Mouse (Mus musculus) limb, embryonic 14.5 days (tissue): ENCODE data around the gene Pml. TPM values are rescaled to one million over a fixed set of nuclear protein-coding genes. Genes with fewer than 3 reads are reported as not detected.

Experiments
- ATAC-seq: fragments of 200-750 bp; cut with Nextera tagmentation; 2 replicates; pipeline ENCODE4 v1.8.0; 2017; ENCODE audit warnings: low read depth, moderate number of reproducible peaks, moderate TSS enrichment; ENCODE audit not compliant: low FRiP score
- DNase-seq: peaks from one replicate; pipeline ENCODE4 v3.0.0-alpha.2; 2015; ENCODE audit warnings: low spot score
- H3K27ac ChIP-seq: fragments of 300-500 bp; sonication (generic); replicated peaks from 2 replicates; pipeline ENCODE4 v1.5.1; 2014; ENCODE audit warnings: low read depth, mild to moderate bottlenecking, low read length, moderate library complexity, mixed read lengths
- H3K27me3 ChIP-seq: fragments of 300-500 bp; sonication (generic); 2 replicates; pipeline ENCODE4 v1.6.1; 2014; ENCODE audit warnings: low read length, mixed read lengths; ENCODE audit not compliant: control insufficient read depth, insufficient read depth
- H3K36me3 ChIP-seq: fragments of 300-500 bp; sonication (generic); 2 replicates; pipeline ENCODE4 v1.6.1; 2014; ENCODE audit warnings: mild to moderate bottlenecking, low read length, moderate library complexity, mixed read lengths; ENCODE audit not compliant: control insufficient read depth, insufficient read depth
- H3K4me1 ChIP-seq: fragments of 300-500 bp; sonication (generic); 2 replicates; pipeline ENCODE4 v1.6.1; 2014; ENCODE audit warnings: antibody characterized with exemption, low read length, mixed read lengths; ENCODE audit not compliant: control insufficient read depth, insufficient read depth
- H3K4me2 ChIP-seq: fragments of 300-500 bp; sonication (generic); replicated peaks from 2 replicates; pipeline ENCODE4 v1.6.1; 2014; ENCODE audit warnings: low read depth, mild to moderate bottlenecking, low read length, moderate library complexity; ENCODE audit not compliant: severe bottlenecking
- H3K4me3 ChIP-seq: fragments of 300-500 bp; sonication (generic); replicated peaks from 2 replicates; pipeline ENCODE4 v1.5.1; 2014; ENCODE audit warnings: low read length
- H3K9ac ChIP-seq: fragments of 300-500 bp; sonication (generic); 2 replicates; pipeline ENCODE4 v1.6.1; 2014; ENCODE audit warnings: mild to moderate bottlenecking, low read depth, low read length, moderate library complexity; ENCODE audit not compliant: severe bottlenecking
- H3K9me3 ChIP-seq: fragments of 300-500 bp; sonication (generic); 2 replicates; pipeline ENCODE4 v1.6.1; 2016; ENCODE audit warnings: low read length; ENCODE audit not compliant: control insufficient read depth
- POLR2A ChIP-seq: fragments of 200-500 bp; IDR thresholded peaks from 2 replicates; pipeline ENCODE4 v1.8.0; 2012; ENCODE audit warnings: inconsistent platforms, mild to moderate bottlenecking, moderate library complexity, borderline replicate concordance; ENCODE audit not compliant: insufficient read depth, insufficient read length; ENCODE audit errors: extremely low read depth
- WGBS: fragments of 180-500 bp; shearing (Covaris S2); extraction: QIAGEN DNeasy Blood & Tissue Kit; methylation state at CpG from one replicate; pipeline ENCODE4 v1.1.7; 2014; 5-methylcytosine and 5-hydroxymethylcytosine counted together
- polyA plus RNA-seq, 2 experiments: library from polyadenylated mRNA; depleted of rRNA in 1 of 2; stranded (reverse) in 1 of 2; unstranded in 1 of 2; fragments of >200 nt; fragmentation: Nextera tagmentation in 1 of 2; extraction: Ambion mirVana in 1 of 2; gene quantifications; 2 replicates each; pipeline versions ENCODE4 v1.2.1 to v1.2.3; 2012 to 2014

The Pml gene
- 22.4 and 24.8 TPM in 2 replicates for polyA plus RNA-seq (2012; rRNA removed)
- polyA plus RNA-seq (2014; fragmentation: Nextera tagmentation; extraction: Ambion mirVana) = 15.4 and 18.4 TPM in 2 replicates

GRCm38 (mm10) chr9:58249592-58250192, at the start of gene Pml:
TSS of gene Pml (minus strand) at chr9:58249786.
- peaks cover 27% of the 10 kb centered on the region for H3K4me1 ChIP-seq
- H3K4me3 ChIP-seq = peak within 1 kb of the TSS; percentile 56
- H3K27me3 ChIP-seq = no peaks in the 10 kb centered on the region
- H3K9ac ChIP-seq = peak within 1 kb of the TSS; percentile 70
- DNase-seq (peak; percentile 83), ATAC-seq (peak; percentile 71)
- H3K27ac ChIP-seq = peak within 1 kb of the TSS; percentile 91
- H3K9me3 ChIP-seq = no peaks in the 10 kb centered on the region
- WGBS = under 1% methylated on average over 16 of the region's 16 CpGs
- TF ChIP-seq POLR2A = no peak; the same call in 1 of the 2 replicates
- peak within 1 kb of the TSS; percentile 81 for H3K4me2 ChIP-seq
- no peaks in the 10 kb centered on the region; the same call in 1 of the 2 replicates for H3K36me3 ChIP-seq

GRCm38 (mm10) chr9:58297961-58298477, 48.4 kb upstream of the Pml start:
- ATAC-seq = peak; percentile 49
- Histone ChIP-seq H3K36me3 (peaks cover 13% of the 10 kb centered on the region), H3K27me3 (no peaks in the 10 kb centered on the region), H3K4me3 (no peak overlapping the region), H3K27ac (peak overlapping the region; percentile 55; the same call in 1 of the 2 replicates), H3K4me2 (no peak overlapping the region), H3K9ac (no peak overlapping the region), H3K4me1 (peaks cover 30% of the 10 kb centered on the region), H3K9me3 (no peaks in the 10 kb centered on the region)
- 58% methylated on average over 4 of the region's 4 CpGs for WGBS
- DNase-seq = peak; percentile 26
- TF ChIP-seq POLR2A = no peak

GRCm38 (mm10) chr9:58297065-58297464, 47.5 kb upstream of the Pml start:
- Histone ChIP-seq H3K4me1 (peaks cover 30% of the 10 kb centered on the region), H3K36me3 (peaks cover 20% of the 10 kb centered on the region), H3K9me3 (no peaks in the 10 kb centered on the region), H3K4me3 (no peak overlapping the region), H3K4me2 (no peak overlapping the region), H3K27ac (no peak overlapping the region), H3K27me3 (no peaks in the 10 kb centered on the region), H3K9ac (no peak overlapping the region)
- ATAC-seq (no peak), DNase-seq (no peak)
- TF ChIP-seq POLR2A = no peak
- WGBS = 88% methylated on average over 6 of the region's 6 CpGs

- 0 out of 2 replicates have a peak overlapping the region, but pooled peaks have one; percentile 33 for H3K27ac ChIP-seq
- no peaks in the 10 kb centered on the region for H3K27me3 ChIP-seq
- H3K4me1 ChIP-seq = peaks cover 30% of the 10 kb centered on the region
- H3K4me2 ChIP-seq = no peak overlapping the region
- no peak overlapping the region for H3K9ac ChIP-seq
- DNase-seq = peak; percentile 27
- peak; percentile 45; the same call in 1 of the 2 replicates for ATAC-seq
- H3K36me3 ChIP-seq = peaks cover 31% of the 10 kb centered on the region
- TF ChIP-seq POLR2A = no peak
- H3K4me3 ChIP-seq = no peak overlapping the region
- 33% methylated on average over 9 of the region's 9 CpGs for WGBS
- no peaks in the 10 kb centered on the region for H3K9me3 ChIP-seq
Measured at GRCm38 (mm10) chr9:58295766-58296361, 46.3 kb upstream of the Pml start.

GRCm38 (mm10) chr9:58295345-58295744, 45.8 kb upstream of the Pml start:
- no peak overlapping the region for H3K27ac ChIP-seq
- no peak for ATAC-seq
- WGBS = 82% methylated on average over 3 of the region's 3 CpGs

More at GRCm38 (mm10) chr9:58295345-58295744, 45.8 kb upstream of the Pml start:
- Histone ChIP-seq H3K27me3 (no peaks in the 10 kb centered on the region), H3K4me3 (no peak overlapping the region), H3K36me3 (peaks cover 36% of the 10 kb centered on the region), H3K4me1 (peaks cover 30% of the 10 kb centered on the region), H3K9ac (no peak overlapping the region), H3K4me2 (no peak overlapping the region), H3K9me3 (no peaks in the 10 kb centered on the region)
- no peak for TF ChIP-seq POLR2A
- no peak for DNase-seq
